Mouse (Mus musculus) liver, postnatal 0 days (tissue): ENCODE results near the gene Mgst3. TPM values are rescaled to one million over a fixed set of nuclear protein-coding genes. Genes with fewer than 3 reads are reported as not detected.

Source experiments
- ATAC-seq: fragments of 200-750 bp; cut with Nextera tagmentation; 2 replicates; pipeline ENCODE4 v1.8.0; 2017; ENCODE audit warnings: mild to moderate bottlenecking, moderate library complexity
- DNase-seq: peaks from one replicate; pipeline ENCODE4 v3.0.0-alpha.2; 2016
- H3K27ac ChIP-seq: fragments of 300-500 bp; sonication (generic); 2 replicates; pipeline ENCODE4 v1.5.1; 2014; ENCODE audit warnings: antibody characterized with exemption, moderate library complexity, mild to moderate bottlenecking, low read depth
- H3K27me3 ChIP-seq: fragments of 300-500 bp; sonication (generic); 2 replicates; pipeline ENCODE4 v1.6.1; 2014; ENCODE audit warnings: low read length, control low read depth, mixed read lengths; ENCODE audit not compliant: insufficient read depth
- H3K36me3 ChIP-seq: fragments of 300-500 bp; sonication (generic); replicated peaks from 2 replicates; pipeline ENCODE4 v1.6.1; 2014; ENCODE audit warnings: mild to moderate bottlenecking, control low read depth, low read length, moderate library complexity, mixed read lengths; ENCODE audit not compliant: insufficient read depth
- H3K4me1 ChIP-seq: fragments of 300-500 bp; sonication (generic); 2 replicates; pipeline ENCODE4 v1.6.1; 2014; ENCODE audit warnings: antibody characterized with exemption, mild to moderate bottlenecking, control low read depth; ENCODE audit not compliant: insufficient read depth
- H3K4me2 ChIP-seq: fragments of 300-500 bp; sonication (generic); 2 replicates; pipeline ENCODE4 v1.6.1; 2014; ENCODE audit warnings: low read depth, mild to moderate bottlenecking, low read length, moderate library complexity, mixed read lengths
- H3K4me3 ChIP-seq: fragments of 300-500 bp; sonication (generic); 2 replicates; pipeline ENCODE4 v1.5.1; 2014; ENCODE audit warnings: low read depth, low read length
- H3K9ac ChIP-seq: fragments of 300-500 bp; sonication (generic); replicated peaks from 2 replicates; pipeline ENCODE4 v1.6.1; 2014; ENCODE audit warnings: mild to moderate bottlenecking, moderate library complexity
- H3K9me3 ChIP-seq: fragments of 300-500 bp; sonication (generic); 2 replicates; pipeline ENCODE4 v1.6.1; 2016; ENCODE audit warnings: mild to moderate bottlenecking, control low read depth, low read length, mixed read lengths
- CTCF ChIP-seq: sonication (generic); IDR thresholded peaks from 2 replicates; pipeline ENCODE4 v1.5.1; 2016; ENCODE audit warnings: antibody characterized with exemption, low read depth
- EP300 ChIP-seq: IDR thresholded peaks from 2 replicates; pipeline ENCODE4 v1.6.1; 2016; ENCODE audit warnings: antibody characterized with exemption, low read depth, mild to moderate bottlenecking
- WGBS: fragments of 180-500 bp; shearing (Covaris S2); extraction: QIAGEN DNeasy Blood & Tissue Kit; methylation state at CpG from one replicate; pipeline ENCODE4 v1.1.7; 2014; ENCODE audit not compliant: insufficient replicate concordance; 5-methylcytosine and 5-hydroxymethylcytosine counted together
- polyA plus RNA-seq: library from polyadenylated mRNA; unstranded; fragments of >200 nt; fragmentation: Nextera tagmentation; extraction: Ambion mirVana; gene quantifications from 2 replicates; pipeline ENCODE4 v1.2.1, GENCODE M21; 2015

Mgst3 gene
- polyA plus RNA-seq, 1 experiment from 2014 or later = 163 TPM

DNA sequence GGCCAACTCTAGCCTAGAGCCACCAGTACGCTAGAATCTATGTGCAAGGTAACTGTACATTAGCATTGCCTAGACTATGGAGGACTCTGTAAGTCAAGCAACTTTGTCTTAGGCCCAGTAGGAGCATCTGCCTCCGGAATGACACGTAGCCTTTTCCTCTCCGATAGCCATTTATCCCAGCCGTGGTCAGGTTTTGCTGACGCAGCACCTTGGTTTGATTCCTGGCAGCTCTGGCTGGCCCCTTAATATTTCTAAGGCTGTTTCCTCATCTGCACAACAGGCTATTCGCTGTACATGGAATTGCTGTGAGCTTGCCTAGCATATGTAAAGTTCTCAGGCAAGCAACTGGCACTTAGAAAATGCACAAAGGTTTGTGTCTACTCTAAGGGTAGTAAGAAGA, 20.9 kb downstream of the Mgst3 start:
- no peak overlapping the region for H3K27ac ChIP-seq
- no peak overlapping the region for H3K9ac ChIP-seq
- H3K4me3 ChIP-seq = no peak overlapping the region
- peaks cover 44% of the 10 kb centered on the region for H3K36me3 ChIP-seq
- no peaks in the 10 kb centered on the region for H3K27me3 ChIP-seq
- TF ChIP-seq EP300 (no peak), CTCF (no peak)
- 89% methylated on average over 7 of the region's 7 CpGs for WGBS
- H3K4me1 ChIP-seq = peaks cover 19% of the 10 kb centered on the region
- H3K9me3 ChIP-seq = no peaks in the 10 kb centered on the region
- no peak overlapping the region for H3K4me2 ChIP-seq
- ATAC-seq (no peak), DNase-seq (no peak)

DNA sequence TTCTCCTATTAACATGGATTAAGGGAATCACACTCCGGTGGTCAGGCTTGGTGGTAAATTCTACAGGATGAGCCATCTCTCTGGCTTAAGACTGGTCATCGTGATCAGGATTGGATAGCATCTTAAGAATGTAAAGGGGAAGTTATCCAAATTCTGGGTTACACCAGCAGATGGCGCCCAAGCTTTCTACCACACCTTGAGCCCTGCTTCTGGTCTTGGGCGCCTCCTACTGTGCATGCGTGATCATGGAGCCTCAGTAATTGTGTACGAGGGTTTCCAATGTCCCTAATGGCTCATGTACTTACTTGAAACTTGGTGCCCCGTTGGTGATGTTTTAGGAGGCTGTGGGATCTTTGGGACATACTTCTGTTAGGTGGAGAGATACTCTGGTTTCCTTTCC, 23.7 kb downstream of the Mgst3 start:
- TF ChIP-seq EP300 = no peak
- peak; percentile 100 for TF ChIP-seq CTCF
- Histone ChIP-seq H3K9ac (no peak overlapping the region), H3K4me3 (no peak overlapping the region), H3K4me2 (no peak overlapping the region), H3K27ac (peak overlapping the region; percentile 20; the same call in 1 of the 2 replicates), H3K27me3 (no peaks in the 10 kb centered on the region), H3K36me3 (peaks cover 53% of the 10 kb centered on the region), H3K4me1 (peaks cover 16% of the 10 kb centered on the region), H3K9me3 (no peaks in the 10 kb centered on the region)
- DNase-seq (peak; percentile 93), ATAC-seq (peak; percentile 55)
- WGBS = 4% methylated on average over 7 of the region's 7 CpGs

GRCm38 (mm10) chr1:167368513-167368912, 25.1 kb downstream of the Mgst3 start:
- peak overlapping the region; percentile 44 for H3K4me2 ChIP-seq

DNA sequence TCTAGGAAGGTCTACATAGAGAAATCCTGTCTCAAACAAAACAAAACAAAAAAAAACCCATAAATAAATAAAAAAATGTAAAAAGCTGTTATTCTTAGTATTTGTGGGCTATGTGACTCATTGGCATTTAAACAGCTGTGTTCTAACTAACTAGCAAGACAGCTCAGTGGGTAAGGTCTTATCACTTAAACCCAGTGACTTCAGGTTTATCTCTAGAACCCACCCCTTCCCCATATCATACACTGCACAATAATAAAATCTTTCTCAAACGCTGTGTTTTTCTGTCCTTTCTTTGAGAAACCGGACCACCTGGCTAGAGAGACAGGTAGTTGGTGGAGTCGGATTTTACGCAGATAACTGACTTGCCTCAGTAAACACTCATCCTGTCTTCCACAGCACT, 25.6 kb downstream of the Mgst3 start:
- Histone ChIP-seq H3K4me3 (no peak overlapping the region), H3K27ac (peak overlapping the region; percentile 49), H3K36me3 (peaks cover 61% of the 10 kb centered on the region)

More at GRCm38 (mm10) chr1:167368513-167368912, 25.1 kb downstream of the Mgst3 start:
- DNase-seq = peak; percentile 52
- Histone ChIP-seq H3K4me1 (peaks cover 7% of the 10 kb centered on the region), H3K27ac (peak overlapping the region; percentile 49), H3K36me3 (peaks cover 60% of the 10 kb centered on the region), H3K9me3 (no peaks in the 10 kb centered on the region), H3K9ac (no peak overlapping the region), H3K4me3 (no peak overlapping the region), H3K27me3 (no peaks in the 10 kb centered on the region)
- TF ChIP-seq CTCF (peak; percentile 43), EP300 (peak; percentile 53; the same call in 1 of the 2 replicates)
- 59% methylated on average over 7 of the region's 7 CpGs for WGBS
- peak; percentile 90 for ATAC-seq

GRCm38 (mm10) chr1:167366621-167367020, 27.0 kb downstream of the Mgst3 start:
- 84% methylated on average over 6 of the region's 6 CpGs for WGBS

More for the DNA sequence above, 25.6 kb downstream of the Mgst3 start:
- H3K9me3 ChIP-seq = no peaks in the 10 kb centered on the region
- ATAC-seq (peak; percentile 54), DNase-seq (no peak)
- no peaks in the 10 kb centered on the region for H3K27me3 ChIP-seq
- 56% methylated on average over 4 of the region's 4 CpGs for WGBS
- peak overlapping the region; percentile 44 for H3K4me2 ChIP-seq
- no peak for TF ChIP-seq CTCF
- TF ChIP-seq EP300 = peak; percentile 74
- peaks cover 7% of the 10 kb centered on the region for H3K4me1 ChIP-seq
- no peak overlapping the region for H3K9ac ChIP-seq

GRCm38 (mm10) chr1:167365808-167366207, 27.8 kb downstream of the Mgst3 start:
- no peaks in the 10 kb centered on the region for H3K27me3 ChIP-seq
- no peaks in the 10 kb centered on the region for H3K9me3 ChIP-seq
- no peak overlapping the region for H3K4me2 ChIP-seq
- H3K4me1 ChIP-seq = peaks cover 7% of the 10 kb centered on the region
- no peak overlapping the region for H3K4me3 ChIP-seq
- no peak overlapping the region for H3K9ac ChIP-seq
- WGBS = 87% methylated on average over 7 of the region's 7 CpGs
- DNase-seq (no peak), ATAC-seq (no peak)
- TF ChIP-seq CTCF (no peak), EP300 (no peak)
- no peak overlapping the region for H3K27ac ChIP-seq
- peaks cover 71% of the 10 kb centered on the region for H3K36me3 ChIP-seq

More at GRCm38 (mm10) chr1:167366621-167367020, 27.0 kb downstream of the Mgst3 start:
- Histone ChIP-seq H3K27ac (no peak overlapping the region), H3K9me3 (no peaks in the 10 kb centered on the region), H3K9ac (no peak overlapping the region), H3K36me3 (peaks cover 64% of the 10 kb centered on the region), H3K27me3 (no peaks in the 10 kb centered on the region), H3K4me3 (no peak overlapping the region), H3K4me1 (peaks cover 7% of the 10 kb centered on the region), H3K4me2 (no peak overlapping the region)
- TF ChIP-seq CTCF (no peak), EP300 (no peak)
- ATAC-seq (no peak), DNase-seq (no peak)

DNA sequence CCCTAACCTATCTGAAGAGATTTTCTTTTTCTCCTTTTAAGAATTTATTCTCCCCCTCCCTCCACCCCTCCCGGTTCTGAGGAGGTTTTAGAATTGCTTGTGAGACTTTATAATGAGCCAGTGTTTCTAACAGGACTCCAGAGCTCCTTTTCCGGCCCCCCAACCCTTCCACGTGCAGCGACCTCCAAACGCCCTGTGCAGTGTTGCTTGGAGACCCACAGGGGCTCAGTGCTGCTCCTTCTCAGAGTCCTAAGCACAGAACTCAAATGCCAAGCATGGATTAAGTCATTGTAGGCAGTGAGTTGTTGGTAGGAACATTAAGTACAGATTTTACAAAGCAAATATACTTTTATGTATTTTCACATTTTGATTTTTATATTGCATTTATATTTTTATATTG, 30.3 kb downstream of the Mgst3 start:
- ATAC-seq (no peak), DNase-seq (no peak)
- H3K36me3 ChIP-seq = peaks cover 75% of the 10 kb centered on the region
- H3K4me1 ChIP-seq = peaks cover 3% of the 10 kb centered on the region; the same call in 1 of the 2 replicates
- H3K27me3 ChIP-seq = no peaks in the 10 kb centered on the region
- no peak for TF ChIP-seq EP300
- WGBS = 89% methylated on average over 5 of the region's 5 CpGs
- H3K4me3 ChIP-seq = no peak overlapping the region
- no peak overlapping the region for H3K9ac ChIP-seq
- H3K9me3 ChIP-seq = no peaks in the 10 kb centered on the region
- H3K4me2 ChIP-seq = no peak overlapping the region
- no peak overlapping the region for H3K27ac ChIP-seq
